Mouse (Mus musculus) subcutaneous adipose tissue, adult 2 months (tissue): ENCODE data around the gene B020011L13Rik. TPM values are rescaled to one million over a fixed set of nuclear protein-coding genes. Genes with fewer than 3 reads are reported as not detected.

Experiments
- polyA plus RNA-seq: library from polyadenylated mRNA; depleted of rRNA; stranded (reverse); fragments of >200 nt; gene quantifications from 2 replicates; pipeline ENCODE4 v1.2.3, GENCODE M21; 2012; ENCODE audit warnings: low replicate concordance; rRNA removed

Gene B020011L13Rik
- polyA plus RNA-seq: not detected in 2 replicates

DNA sequence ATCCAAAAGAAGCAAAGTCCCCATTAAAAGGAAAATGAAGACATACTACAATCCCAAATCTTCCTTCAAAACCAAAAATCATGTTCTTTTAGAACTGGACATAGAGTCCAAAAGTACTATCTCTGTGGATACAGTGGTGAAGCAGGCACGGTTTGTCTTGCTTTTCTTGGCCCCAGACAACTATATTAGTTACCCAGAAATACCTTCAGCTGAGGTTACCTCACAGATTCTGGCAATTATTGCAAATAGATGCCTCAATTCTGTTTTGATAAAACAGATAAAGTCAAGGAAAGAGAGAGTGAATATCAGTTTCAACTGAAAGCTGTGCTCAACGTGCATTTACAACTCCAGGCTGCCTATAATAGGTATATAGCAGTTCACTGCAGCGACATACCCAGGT lies at the start of gene B020011L13Rik:
B020011L13Rik (plus strand) TSS at position 301 of the 400 bp plus-strand sequence.

DNA sequence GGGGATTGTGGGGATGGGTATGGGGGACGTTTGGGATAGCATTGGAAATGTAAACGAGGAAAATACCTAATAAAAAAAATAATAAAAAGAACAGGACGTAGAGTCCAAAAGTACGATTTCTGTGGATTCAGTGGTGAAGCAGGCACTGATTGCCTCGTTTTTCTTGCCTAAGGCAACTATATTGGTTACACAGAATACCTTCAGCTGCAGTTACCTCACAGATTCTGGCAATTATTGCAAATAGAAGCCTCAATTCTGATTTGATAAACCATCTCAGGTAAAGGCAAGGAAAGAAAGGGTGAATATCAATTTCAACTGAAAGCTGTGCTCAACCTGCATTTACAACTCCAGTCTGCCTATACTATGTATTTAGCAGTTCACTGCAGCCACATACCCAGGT lies 48.8 kb downstream of the B020011L13Rik start, which contains the start of gene Gm28360:
Gm28360 (plus strand) TSS at position 301 of the 400 bp plus-strand sequence.

Other genes starting within 250 kb of the B020011L13Rik start
- not detected in 2 replicates for gene Gm28363, start 84.0 kb upstream of the B020011L13Rik start, polyA plus RNA-seq
- gene Gm28360, start 48.9 kb downstream of the B020011L13Rik start, polyA plus RNA-seq: not detected in 2 replicates
- gene Gm28168, start 146.9 kb downstream of the B020011L13Rik start, polyA plus RNA-seq: not detected in 2 replicates
- not detected in 2 replicates for gene Gm7145, start 184.8 kb downstream of the B020011L13Rik start, polyA plus RNA-seq